Mouse (Mus musculus): ENCODE measurements around the gene Slc17a4. TPM values are rescaled to one million over a fixed set of nuclear protein-coding genes. Genes with fewer than 3 reads are reported as not detected.

Gene Slc17a4
- total RNA-seq, 2 experiments from 2014 or later, result not detected

DNA sequence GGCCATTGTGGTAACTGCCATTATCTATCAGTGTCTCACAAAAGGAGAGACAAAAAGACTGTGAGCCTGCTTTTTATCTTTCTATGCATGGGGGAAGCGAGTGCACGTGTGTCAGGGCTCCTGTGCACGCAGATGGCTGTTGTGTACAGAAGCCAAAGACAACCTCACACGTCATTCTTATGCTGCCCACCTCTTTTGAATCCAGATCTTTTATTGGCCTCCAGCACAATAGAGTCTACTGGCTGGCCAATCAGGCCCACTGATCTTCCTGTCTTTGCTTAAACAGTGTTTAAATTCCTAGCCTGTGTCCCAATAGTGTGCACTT lies 21.6 kb downstream of the Slc17a4 start:
- no peak for DNase-seq
- intact Hi-C loops (cut with DNase I), result no loop called here

DNA sequence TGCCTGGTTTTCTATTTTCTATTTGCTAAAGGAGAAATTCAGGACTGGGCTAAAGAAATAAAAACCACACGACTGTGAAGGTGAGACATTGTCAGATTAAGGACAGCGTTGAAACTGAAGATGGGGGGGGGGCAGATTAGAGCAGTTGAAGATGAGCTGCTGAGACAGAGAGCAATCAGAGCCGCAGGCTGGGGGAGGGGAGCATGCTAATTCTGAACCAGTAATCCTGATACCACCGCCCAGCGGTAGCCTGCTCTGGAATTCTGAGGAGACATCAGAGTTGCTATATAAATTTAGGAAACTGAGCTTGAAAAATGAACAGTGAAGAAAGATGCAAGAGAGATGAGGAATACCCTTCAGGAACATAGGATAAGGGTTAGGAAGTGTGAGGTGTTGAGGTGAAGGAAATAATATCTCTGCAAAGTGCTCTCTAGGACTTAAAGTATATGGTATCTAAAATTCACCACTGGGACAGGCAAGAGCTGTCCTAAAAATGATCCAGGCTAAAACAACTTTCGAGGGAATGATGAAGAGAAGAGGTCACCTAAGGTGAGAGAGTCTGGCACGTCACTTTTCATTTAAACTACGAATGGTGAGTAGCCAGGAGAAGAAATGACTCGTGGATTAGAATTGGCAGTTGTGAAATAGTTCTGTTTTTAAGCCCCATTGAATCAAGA lies 22.1 kb downstream of the Slc17a4 start:
- DNase-seq, result no peak
- intact Hi-C loops (cut with DNase I), result no loop called here

- intact Hi-C loops (cut with DNase I), result no loop called here
- DNase-seq, result no peak
Observed at GRCm38 (mm10) chr13:23889011-23889605, 25.7 kb downstream of the Slc17a4 start.

GRCm38 (mm10) chr13:23887026-23887725 lies 27.6 kb downstream of the Slc17a4 start:
- DNase-seq, result no peak
- intact Hi-C loops (cut with DNase I), result no loop called here

DNA sequence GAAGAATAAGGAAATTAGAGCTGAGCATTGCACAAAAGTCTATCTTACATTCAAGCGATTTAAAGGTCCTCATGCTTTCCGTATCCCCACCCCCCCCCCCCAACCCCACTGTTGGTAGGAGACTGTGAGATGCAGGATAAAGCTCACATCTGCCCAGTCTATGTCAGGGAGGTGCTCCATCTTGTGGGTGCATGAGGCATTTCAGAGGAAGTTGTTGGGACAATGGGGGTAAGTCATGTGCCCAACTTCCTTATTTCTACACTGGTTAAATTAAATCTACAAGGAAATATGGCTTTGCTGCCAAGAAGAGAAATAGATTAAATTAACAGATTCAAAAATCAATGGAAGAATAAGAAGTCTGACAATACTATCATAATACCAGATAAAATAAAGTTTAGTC lies 29.3 kb downstream of the Slc17a4 start:
- no peak for DNase-seq
- intact Hi-C loops (cut with DNase I), result no loop called here

DNA sequence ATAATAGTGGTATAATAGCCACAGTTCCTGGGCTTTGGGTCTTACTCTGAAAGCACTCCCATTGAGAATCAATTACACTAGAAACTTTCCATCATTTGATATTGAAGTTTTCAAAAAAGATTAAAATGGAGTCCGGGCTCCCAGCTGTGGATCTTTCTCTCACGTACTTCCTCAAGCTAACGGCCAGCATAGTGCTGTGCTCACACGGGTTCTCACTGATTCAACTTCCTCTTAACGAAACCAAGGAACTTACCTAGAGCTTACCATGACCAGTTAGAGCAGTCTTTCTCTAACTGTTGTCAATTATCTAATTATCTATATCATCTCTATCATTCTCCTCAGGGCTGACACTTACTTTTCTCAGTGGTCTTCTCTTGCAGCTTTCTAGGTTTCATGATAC lies 35.2 kb downstream of the Slc17a4 start:
- DNase-seq, result no peak
- intact Hi-C loops (cut with DNase I), result no loop called here

DNA sequence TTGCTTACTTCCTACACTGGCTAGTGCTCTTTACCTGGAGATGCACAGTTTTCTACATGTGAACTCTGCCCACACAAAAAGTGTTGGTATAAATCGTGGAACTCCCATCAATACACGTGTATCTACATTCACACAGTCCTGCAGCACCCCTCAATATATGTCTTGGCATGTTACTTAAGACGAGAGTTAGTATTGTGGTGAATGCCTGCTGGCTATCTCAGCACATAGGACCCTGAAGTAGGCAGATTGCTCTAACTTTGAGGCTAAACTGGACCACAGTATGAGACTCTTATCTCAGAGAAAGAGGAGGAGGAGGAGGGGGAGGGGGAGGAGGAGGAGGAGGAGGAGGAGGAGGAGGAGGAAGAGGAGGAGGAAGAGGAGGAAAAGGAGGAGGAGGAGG lies 35.7 kb downstream of the Slc17a4 start:
- intact Hi-C loops (cut with DNase I), result no loop called here
- no peak for DNase-seq

DNA sequence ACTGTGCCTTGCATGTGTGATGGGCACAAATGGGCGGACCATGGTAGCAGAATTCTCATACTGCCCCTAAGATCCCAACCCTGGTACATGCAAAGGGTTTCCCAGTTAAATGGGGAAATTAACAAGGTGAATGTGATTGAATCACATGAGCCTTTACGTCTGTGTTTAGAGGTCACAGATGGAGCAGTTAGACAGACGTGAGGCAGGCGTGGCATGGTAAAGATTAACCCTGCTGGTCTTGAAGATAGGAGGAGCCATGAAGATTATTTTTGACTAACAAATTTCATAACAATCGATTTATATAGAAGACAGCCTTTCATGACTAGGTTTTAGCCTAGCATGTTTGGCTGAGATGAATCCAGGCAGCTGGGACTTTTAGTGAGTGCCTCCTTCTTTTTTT lies 41.7 kb downstream of the Slc17a4 start:
- intact Hi-C loops (cut with DNase I), result no loop called here
- no peak for DNase-seq

DNA sequence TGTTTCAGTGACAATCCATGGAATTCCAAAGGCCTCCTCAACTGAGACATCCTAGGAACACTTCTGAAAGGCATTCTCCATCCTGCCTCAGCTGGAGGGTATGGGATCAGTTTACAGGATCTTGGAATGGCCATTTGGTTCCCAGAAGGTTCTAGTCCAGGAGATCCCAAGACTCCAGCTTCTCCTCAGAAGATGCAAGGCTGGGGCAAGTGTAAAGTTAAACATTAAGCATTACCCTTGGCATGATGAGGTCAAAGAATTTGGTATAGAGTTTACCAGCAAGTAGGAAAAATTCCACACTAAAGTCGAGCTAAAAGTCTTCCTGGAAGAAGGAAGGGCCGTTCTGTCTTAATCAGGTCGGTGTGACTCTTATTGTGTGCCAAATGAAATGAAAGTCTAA lies 44.8 kb downstream of the Slc17a4 start:
- intact Hi-C loops (cut with DNase I), result no loop called here
- no peak for DNase-seq

DNA sequence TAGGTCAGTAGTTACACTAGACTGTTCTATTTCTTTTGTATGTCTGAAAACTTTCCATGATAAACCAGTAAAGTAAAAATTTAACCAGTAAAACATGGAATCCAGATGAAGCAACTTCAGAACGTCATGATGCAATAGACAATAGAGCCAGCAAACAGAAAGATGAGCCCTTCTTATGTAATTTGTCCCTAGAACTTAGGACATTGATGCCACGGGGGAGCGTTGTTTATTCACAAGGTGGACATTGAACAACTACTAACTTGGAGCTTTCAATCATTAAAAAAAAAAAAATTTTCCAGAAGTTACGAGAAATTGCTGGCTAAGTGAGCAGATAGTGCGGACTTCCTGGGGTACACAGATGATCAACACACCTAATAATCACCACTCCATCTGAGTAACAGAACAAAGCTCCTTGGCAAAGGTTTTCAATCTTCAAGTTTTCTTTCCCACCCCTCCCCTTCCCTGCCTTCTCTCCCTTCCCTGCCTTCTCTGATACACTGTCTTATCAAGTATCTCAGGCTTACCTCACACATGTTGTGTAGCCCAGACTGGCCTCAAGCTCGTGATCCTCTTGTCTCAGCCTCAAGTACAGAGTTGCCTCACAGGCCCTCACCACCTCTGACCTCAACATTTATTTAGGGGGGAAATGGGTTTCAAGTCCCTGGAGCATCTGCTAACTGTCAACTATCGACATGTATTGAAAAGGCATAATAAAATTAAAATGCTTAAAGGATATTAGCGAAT lies 45.8 kb downstream of the Slc17a4 start:
- intact Hi-C loops (cut with DNase I), result no loop called here
- DNase-seq, result no peak

DNA sequence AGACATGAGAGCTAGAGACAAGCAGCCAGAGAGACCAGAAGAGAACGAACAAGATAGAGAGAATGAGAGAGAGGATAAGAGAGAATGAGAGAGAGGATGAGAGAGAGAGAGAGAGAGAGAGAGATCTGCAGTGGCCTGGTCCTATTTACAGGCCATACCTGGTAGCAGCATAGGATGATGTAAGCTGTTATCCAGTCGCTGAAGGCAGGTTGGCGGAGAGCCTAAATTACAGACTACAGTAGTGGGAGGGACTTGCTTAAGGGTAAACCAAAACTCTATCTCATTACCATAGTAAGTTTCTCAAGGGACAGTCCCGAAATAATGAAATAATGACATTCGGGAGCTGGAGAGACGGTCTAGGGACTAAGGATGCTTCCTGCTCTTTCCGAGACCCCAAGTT lies 47.4 kb downstream of the Slc17a4 start, which contains the start of gene Slc17a1:
Gene Slc17a1, plus strand, starts transcription at position 346 of the 400 bp plus-strand sequence.
- DNase-seq, result no peak
- intact Hi-C loops (cut with DNase I), result no loop called here

DNA sequence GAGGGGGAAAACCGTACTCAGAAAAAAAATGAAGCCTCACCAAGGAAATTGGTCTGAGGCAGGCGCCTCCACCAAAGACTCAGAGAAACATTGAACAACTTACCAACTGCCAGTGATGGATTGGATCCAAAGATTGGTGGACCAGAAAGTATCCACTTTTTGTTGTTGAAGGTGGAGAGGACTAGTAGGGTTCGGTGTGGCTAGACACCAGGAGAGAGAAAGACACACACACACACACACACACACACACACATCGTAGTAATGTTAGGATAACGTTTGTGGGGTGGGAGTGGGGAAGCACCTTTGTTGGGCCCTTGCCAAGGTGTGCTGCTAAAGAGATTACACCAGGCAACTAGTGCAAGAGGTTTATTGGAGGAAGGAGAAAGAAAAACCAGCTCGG lies 47.8 kb downstream of the Slc17a4 start:
- no peak for DNase-seq
- intact Hi-C loops (cut with DNase I), result no loop called here

DNA sequence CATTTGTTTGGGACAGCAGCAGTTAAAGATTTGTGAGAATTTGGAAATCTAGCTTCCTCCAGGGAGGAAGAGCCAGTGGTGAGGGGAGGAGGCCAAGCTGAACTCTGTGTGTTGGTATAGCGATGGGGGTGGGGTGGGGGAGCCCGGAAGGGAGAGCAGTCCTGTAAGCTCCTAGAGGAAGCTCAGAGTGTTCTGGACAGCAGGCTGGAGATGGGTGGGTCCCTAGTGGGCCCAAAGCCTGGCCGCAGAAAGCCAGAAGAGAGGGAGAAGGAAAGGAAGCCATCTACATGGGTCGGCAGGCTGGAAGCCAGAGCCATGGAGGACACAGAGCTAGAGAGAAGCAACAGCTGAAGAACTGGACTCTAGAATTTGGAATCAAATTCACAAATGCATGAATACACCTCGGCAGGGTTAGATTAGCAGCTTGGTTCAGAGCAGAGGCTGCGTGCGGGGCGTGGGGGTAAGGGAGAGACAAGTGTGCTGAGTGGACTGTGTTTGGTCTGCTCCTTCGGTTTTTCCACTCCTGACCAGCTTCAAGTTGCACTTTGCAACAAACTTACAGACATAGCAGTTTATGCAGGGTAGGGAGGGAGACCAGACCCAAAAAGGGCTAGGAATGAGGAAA lies 48.6 kb downstream of the Slc17a4 start:
- no peak for DNase-seq
- intact Hi-C loops (cut with DNase I), result no loop called here

DNA sequence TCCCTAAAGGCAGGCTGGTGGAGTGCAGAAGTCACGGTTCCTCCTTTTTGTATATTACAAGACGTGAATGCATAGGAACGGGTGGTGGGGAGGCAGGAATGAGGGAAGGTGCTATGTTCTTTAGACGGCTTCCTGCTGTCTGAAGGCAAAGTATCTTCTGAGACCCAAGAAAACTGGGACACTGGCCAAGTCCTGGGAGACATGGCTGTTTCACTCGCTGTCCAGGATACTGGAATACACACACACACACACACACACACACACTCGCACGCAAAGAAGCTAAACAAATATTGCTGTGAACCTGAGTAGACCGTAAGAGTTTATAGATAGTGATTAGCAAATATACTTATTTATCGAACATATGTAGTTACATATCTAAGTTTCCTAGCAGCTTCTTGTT lies 50.1 kb downstream of the Slc17a4 start:
- intact Hi-C loops (cut with DNase I), result no loop called here
- no peak for DNase-seq

DNA sequence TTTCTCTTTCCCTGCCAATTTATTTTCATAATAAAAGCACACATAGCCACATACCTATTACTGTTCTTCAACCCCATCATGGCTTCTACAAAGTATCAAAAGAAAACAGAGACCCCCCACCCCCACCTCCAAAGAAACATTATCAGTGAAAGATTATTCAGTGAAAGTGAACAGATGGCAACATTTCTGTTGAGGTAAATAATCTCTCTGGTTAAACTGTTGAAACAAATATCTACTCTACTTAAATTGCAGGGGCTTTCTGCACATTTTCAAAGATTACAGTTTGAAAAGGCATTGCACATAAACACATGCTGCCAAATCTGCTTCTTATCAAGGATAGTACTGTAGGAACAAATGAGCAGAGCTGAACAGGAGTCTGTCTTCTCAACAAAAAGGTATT lies 53.0 kb downstream of the Slc17a4 start:
- intact Hi-C loops (cut with DNase I), result no loop called here

GRCm38 (mm10) chr13:23856401-23856800 lies 58.4 kb downstream of the Slc17a4 start:
- no peak for DNase-seq
- intact Hi-C loops (cut with DNase I), result no loop called here

More for the DNA sequence above, 53.0 kb downstream of the Slc17a4 start:
- no peak for DNase-seq

DNA sequence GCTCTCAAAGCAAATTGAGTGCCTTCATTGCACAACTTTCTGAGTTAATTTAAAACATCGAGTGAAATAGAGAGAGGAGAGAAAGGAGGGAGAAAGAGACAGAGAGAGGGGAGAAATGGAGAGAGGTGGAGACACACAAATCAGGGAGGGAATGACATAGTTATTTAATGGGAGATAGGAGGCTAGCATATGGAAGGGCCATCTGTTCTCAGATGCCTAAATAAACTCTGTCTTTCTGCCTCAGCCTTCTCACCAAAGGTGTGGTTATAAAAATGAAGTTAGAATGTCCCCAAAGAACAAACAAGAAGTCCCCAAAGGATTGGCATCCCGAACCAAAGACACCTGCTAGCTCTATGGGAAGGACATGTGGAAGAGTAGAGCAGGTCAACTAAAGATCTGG lies 65.5 kb downstream of the Slc17a4 start:
- intact Hi-C loops (cut with DNase I), result no loop called here

More for the DNA sequence above, 65.5 kb downstream of the Slc17a4 start:
- DNase-seq, result no peak
